Mouse (Mus musculus): ENCODE results near the gene Gpr55.

Gpr55 gene

DNA sequence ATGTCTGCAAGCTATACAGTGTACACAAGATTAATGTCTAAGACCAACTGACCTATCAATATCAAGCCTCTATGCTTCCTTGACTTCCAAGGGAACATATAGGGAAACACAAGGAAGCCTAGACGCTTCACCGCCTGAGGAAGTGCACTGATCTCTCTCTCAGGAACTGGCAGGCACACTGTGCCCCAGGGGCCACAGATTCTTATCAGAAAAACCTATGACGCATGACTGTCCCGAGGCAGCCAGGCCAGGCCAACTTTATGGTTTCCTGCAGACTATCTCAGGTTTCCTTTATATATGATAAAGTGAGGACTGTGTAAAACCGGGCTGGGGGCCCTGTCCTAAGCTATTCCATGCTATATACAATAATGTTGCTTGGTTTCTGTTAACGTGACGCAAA, 41.2 kb downstream of the Gpr55 start:
- in situ Hi-C loops (cut with MboI, MseI), result loop anchor here (5.0 kb wide), 1 partner anchor 67 kb away; no protein-coding TSS in a partner anchor

DNA sequence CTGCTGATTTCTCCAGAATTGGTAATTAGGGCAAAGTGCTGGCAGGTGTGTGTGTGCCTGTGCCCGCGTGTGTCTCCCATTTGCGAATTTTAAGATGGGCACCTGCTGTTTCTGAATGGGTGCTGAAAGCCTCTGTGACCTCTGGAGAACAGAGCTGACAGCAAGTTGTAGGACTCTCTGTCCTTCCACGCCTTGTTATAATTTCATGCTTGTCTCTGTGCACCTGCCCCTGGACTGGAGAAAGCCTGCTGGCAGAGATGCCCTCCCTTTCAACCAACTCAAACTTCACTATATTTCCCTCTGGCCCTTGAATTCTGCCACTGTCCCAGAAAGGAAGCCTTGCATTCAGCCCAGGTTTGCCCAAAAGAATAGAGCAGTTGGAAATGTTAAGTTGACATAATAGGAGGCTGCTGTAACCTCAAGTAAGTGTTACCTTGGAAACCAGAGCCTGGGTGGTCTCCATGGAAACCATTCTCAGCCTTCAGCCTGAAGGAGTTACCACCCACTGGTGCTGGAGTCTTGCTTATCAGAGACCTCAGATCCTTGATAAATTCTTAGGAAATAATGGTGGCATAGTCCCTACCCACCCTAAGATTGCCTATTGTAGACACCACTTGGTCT, 43.9 kb downstream of the Gpr55 start:
- in situ Hi-C loops (cut with MboI, MseI), result no loop called here

DNA sequence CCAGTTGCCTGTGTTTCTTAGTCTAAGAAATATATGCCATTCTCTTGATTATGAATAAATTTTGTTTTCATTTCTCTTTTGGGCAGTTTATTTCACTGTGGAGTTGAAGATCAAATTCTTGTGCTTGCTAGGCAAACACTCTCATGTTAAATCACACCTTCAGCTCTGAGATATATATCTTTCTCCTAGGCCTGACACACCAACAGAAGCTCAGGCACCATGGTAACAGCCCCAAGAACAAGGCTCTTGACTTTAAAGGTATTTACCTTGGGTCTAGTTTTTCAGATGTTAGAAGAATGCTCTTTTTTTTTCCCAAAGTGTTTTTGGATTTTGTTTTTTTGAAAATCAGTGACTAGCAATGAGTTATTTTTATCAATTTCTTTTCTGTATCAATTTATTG, 44.9 kb downstream of the Gpr55 start:
- in situ Hi-C loops (cut with MboI, MseI), result no loop called here

DNA sequence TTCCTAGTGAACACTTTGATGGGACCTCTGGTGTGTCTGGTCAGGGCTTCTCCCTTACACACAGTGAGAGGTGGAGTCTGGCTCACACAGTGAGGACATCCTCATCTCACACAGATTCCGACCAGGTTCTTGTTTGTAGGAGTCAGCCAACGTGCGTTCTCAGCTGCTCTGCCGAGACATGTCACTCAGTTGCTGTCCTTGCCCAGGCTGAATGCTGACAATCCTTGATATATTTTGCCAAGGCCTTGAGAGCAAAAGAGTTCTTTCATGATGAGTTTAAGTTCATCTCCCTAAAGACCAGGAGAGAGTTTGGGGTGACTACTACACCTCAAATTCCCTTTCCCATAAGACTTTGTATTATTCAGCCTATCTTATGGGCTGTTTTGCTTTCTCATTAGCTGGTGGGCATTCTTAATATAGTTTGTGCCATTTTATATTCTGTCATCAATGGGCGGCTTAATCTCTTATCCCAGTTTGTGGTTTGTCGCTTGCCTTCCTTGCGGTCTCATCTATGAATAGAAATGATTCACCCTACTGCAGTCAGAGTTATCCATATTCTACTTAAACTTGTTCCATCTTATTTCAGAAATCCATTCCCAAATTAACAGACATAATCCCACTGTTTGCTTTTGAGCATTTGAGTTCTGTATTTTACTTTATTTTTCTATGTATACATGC, 47.6 kb downstream of the Gpr55 start:
- in situ Hi-C loops (cut with MboI, MseI), result no loop called here

DNA sequence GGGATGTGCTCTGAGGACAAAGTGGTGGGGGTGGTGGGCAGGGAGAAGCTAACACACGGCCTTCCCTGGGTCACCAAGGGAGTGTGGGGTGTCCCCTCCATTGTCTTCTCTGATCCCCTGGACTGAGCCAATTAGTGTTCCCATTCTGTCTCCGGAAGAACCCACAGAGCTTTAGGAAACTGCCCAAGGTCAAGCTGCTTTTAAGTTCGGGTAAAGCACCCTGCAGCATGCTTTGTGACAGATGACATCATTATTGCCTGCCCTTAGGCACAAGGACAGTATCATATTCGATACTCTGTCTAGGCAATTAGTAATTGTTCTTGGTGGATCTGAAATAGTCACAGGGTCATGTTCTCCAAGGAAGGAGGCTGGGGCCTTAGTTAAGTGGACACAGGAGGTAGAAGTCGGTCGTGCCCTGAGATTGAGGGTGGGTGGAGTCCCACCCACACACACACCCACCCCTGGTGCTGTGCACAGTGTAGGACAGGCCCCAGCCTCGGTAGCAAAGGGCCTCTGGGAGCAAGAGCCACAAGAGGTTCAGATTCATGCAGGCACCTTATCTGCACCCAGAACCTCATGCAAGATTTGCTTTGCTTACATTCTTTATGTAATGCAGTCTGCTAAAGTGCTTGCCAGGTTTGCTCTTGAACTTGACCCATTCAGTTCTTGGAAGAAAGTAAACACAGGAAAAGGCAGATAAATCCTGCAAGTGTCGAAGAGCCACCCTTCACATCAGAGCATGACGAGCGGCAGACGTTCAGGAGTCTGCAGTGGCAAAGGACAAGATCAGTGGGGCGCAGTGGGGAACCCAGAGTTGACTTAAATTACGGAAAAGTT, 51.8 kb downstream of the Gpr55 start:
- in situ Hi-C loops (cut with MboI, MseI), result no loop called here

DNA sequence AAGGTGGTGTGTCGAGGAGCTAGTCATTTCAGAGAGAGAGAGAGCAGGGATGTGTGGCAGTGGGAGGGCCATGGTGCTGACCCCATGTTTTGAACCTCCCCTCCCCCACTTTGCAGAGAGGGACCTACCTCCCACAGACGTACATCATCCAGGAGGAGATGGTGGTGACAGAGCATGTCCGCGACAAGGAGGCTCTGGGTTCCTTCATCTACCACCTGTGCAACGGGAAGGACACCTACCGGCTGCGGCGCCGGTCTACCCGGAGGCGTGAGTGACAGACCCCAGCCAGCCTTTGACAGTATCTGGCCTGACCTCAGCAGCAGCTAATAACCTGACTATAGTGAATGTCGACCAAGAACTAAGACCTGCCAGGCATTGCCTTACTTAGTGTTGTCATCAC, 53.9 kb downstream of the Gpr55 start:
- in situ Hi-C loops (cut with MboI, MseI), result no loop called here

DNA sequence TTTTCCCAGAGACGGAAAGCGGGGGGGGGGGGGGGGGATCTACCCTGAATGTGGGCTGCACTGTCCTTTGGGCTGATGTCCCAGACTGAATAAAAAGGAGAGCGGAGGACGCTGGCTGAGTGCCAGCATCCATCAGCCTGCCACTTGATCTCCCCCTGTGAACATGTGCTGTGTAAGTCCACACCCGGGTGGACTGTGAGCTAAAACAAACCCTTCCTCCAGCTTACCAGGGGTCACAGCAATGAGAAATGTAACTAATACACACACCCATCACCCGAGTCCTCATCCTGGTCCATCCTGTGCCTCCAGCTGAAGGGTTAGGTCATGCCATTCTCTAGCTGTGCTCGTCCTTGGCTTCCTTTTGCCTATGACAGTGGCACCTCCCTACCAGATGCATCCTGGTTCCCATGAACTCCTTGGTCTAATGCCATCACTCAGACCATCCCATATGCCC, 58.7 kb downstream of the Gpr55 start:
- in situ Hi-C loops (cut with MboI, MseI), result no loop called here

DNA sequence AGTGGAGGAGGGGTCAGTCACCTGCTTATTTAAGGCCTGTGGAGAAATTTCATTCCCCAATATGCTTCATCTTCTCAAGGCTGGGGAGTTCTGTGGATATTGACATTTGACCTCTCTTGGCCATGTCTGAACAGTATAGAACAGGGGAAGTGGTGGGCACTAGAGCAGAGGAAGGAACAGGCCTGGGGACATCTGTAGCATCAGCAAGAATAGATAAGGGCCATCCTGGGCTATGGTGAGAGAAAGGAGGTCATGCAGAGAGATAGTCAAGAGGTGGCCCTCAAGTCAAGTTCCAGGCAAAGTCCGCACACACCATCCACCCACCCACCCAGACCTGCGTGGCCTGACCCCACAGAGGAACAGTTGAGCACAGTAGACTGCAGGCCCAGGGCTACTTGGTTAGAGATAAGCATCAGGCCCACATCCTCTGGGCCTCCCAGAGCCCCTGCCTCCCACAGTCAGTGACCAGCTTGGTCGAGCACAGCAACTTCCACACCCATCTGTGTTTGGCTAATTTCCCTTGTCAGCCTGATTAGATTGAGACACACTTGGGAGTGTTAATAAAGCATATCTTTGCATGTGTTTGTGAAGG, 59.2 kb downstream of the Gpr55 start:
- in situ Hi-C loops (cut with MboI, MseI), result no loop called here

DNA sequence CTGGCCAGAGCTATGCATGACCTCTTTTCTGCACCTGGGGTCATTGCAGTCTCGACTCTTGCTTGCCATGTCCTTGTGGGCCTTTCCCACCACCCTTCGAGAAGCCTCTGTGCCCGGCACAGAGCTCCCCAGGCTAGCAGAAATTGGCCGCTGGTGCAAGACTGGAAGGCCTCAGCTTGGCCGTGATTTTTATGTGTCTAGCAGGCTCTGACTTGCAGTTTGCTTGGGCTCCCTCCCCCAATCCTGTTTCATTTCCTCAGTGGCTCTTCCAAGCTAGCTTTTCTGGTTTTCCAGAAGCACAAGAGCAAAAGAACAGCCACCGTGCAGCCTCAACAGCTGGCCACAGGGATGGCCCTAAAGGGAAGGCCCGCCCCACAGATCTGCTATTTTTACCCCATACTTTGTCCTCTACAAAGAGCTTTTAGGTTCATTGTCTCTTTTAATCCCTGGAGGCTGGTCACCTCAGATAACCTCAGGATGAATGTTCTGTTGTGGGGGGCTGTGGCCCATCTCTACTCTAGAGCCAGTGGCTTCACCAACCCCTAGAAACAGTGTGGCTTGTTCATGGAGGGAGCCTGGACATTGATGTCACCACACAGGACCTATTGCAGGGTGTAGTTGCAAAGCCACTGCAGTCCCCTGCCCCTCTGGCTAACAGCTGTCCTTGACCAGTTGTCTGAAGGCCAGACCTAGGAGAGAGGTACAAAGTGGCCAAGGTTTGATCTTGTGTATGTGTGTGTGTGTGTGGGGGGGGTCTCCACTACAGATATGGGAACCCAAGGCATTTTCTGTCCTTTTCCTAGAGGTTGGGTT, 60.1 kb downstream of the Gpr55 start:
- in situ Hi-C loops (cut with MboI, MseI), result no loop called here

DNA sequence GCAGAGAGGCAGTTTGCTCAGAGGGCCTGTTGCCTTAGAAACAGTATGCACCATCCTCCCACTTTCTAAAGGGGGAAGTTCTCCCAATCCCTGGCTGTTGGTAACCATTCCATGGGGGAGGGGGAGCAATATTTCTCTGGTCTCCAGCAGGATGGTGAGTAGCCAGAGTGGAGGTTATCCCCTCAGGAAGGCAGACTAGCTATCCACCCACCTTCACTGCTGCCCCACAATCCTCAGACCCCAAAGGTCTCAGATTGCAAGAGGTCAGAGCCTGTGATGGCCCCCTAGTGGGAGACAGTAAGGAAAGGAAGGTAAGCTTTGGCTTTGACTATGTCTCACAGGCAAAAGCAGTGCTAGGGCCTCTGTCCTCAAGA, 61.4 kb downstream of the Gpr55 start:
- in situ Hi-C loops (cut with MboI, MseI), result no loop called here

DNA sequence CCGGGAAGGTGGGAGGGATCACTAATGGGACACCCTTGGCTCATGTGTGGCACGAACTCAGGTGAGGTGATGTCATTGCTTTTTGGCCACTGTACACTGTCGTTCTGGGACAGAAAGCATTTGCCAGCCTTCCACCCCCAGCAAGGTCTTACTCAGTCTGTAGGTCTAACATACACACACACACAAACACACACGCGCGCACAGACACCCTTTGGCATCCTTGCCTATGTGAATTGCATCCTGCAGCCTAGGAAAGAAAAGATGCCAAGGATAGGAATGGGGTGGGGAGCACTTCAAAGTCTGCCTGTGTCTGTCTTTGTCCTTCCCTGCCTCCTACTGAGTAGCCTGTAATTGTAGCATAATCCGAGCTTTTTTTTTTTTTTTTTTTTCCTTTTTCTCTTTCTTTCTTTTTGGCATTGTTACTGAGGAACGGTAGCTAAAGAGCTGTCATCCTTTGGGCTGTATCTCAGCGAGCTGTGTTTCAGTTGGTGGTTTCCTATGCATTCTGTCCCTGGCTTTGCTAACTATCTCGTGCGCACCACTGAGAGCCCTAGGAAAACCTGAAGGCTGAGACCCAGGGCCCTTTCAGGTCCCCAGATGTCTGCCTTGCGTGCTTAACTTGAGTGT, 61.9 kb downstream of the Gpr55 start:
- in situ Hi-C loops (cut with MboI, MseI), result no loop called here

DNA sequence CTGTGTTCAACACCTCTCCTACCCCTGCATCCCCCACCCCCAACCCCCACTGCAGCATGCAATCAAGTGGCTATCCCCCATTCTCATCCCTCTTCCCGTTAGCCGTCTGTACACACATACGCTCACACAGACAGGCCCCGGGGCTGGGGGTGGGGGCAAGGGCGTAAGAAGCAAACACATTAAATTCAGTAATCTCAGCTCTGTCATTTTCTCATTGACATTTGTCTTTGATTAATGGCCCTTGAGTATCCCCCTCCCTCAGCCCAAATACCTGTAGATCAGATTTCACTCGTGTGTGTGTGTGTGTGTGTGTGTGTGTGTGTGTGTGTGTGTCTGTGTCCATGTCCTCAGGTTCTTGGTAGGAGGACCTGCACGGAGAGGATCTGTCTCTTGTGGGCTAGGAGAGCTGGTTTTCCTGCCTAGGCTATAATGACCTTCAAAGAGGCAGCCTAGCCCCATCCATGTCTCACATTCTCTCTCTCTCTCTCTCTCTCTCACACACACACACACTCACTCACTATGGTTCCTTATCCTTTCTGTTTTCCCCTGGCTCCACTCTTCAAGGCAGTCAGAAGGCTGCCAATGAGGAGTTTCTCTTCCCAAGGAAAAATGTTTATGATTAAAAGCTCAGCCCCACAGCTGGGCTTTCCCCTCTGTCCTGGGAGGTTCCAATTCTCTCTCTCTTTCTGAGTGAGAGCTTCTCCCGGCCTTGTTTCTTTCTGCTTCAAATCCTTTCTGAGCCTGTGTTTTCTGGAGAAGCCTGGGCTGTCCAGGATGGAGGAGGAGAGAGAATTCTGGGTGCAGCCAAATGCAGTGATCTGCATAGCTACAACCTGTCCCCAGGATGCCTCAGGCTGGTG, 62.7 kb downstream of the Gpr55 start:
- in situ Hi-C loops (cut with MboI, MseI), result no loop called here

DNA sequence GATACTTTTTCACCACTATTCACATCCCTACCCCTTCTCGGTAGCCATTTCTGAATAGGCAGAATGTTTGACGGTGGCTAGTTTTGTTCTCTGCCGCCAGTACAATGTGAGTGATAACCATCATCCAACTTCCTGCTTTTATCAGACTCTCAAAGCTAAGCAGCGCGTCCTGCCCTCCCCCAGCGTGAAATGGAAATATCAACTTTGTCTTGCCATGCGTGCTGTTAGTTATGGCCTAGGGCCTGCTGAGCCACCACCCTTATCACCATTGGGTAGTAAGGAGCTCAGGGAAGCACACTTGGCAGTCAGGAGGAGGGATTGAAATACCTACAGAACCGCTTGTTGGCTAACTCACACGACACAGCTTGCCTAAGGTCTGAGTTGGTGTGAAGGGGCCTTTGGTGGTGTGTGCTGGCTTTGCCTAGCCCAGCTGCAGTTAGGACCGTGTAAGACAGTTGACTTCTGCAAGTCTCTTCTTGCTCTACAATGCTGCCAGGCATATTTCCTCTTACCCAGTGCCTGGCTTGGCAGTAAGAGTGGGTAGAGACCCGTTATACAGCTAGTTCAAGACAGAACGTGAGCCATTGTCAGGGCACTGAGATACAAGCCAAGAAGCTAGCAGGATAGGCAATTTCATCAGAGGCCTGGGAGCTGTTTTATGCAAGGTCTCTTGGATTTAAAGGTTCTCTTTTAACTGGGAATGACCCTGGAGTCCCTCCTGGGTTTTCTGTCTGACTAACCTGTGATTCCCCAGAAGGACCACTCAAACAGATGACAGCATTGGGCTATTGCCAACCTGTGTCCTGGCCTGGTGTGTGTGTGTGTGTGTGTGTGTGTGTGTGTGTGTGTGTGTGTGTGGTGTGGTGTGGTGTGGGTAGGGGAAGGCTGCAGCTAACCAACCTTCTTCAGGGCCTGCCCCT, 63.8 kb downstream of the Gpr55 start:
- in situ Hi-C loops (cut with MboI, MseI), result no loop called here

DNA sequence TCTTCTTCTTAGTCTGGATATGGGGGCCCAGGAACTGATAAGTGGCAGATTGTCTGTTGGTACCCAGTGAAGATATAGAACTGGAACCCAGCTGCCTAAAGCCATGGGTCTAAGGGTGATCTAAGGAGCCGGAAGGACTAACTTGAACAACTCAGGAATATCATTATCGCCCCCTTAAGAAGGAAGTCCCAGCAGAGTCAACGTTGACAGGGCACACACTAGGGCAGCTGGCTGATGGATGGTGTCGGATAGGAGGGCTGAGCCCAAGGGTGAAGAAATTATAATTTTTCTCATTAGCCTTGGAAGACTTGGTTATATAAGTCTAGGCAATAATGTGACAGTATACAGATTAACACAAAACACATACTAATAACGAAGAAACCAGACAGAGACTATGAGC, 64.7 kb downstream of the Gpr55 start:
- in situ Hi-C loops (cut with MboI, MseI), result no loop called here

DNA sequence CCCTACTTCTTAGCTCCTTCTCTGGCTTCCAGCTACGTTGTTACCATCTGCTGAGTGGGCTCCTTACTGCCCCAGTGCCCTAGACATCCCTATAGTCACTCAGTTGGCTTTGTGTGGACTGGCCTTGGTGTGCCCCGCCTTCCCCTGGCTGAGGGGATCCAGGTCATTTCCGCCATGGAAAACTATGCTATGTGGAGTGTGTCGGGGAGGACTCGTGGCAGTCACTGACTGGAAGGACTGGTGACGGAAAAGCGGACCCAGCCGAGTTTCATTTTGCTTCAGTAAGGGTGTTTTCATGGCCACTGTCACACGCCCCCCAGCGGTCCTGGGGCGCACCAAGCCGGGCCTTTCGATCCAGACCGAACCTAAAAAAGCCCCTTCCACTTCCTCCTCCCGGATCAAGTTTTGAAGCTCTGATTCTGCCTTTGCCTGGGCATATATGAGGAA, 65.4 kb downstream of the Gpr55 start:
- in situ Hi-C loops (cut with MboI, MseI), result no loop called here

DNA sequence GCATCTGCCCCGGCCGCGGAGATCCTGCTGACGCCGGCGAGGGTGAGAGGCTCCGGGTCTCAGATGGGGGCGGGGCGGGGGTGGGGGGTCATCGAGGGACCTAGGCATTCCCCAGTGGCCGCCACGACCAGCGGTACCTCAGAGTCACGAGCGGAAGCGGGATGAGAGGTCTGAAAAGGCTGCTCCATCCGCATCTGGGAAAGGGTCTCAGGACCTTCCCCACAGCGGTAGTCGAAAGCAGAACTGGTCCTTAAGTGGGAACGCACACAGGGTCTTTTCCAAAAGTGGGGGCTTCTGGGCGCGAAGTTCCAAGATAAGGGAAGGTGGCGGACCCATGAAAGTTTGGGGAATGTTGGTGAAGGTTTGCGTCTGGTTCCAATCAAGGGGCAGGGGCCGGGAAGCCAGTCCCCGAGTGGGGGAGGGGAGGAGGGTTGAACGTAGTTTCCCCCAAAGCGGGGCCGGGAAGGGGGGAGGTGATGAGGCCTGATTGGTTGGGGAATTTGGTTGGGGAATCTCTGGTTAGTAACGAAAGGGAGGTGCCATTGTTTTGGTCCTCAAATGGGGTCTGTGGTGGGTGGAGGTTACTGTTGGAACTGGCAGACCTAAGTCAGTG, 66.0 kb downstream of the Gpr55 start:
- in situ Hi-C loops (cut with MboI, MseI), result no loop called here

DNA sequence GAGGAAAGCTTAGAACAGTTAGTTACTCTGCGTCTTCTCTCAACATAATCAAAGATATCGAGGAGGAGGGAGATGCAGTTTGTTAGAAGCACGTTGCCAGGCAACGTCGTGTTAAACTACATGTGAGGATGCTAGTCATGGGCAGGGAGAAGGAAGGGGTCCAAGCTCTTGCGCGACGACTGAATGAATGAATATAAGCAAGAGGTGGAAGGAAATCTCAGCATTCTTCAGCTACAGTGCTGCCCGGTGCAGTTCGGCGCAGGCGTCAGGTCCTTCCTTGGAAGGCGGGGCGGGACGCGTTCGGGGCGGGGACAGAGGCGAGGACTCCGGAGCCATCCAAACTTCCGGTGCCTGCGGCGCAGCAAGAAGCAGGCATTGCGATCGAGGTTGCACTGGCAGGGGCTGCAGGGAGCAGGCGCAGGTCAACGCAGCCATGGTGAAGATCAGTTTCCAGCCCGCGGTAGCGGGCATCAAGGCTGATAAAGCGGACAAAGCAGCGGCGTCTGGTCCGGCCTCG, 66.5 kb downstream of the Gpr55 start, which contains the start of gene Itm2c:
TSS of gene Itm2c (plus strand) at position 51 of the 517 bp plus-strand sequence.
- in situ Hi-C loops (cut with MboI, MseI), result no loop called here
